ENCODE assay signal across 8 mouse cellular contexts in genomic region chr7:30279536-30279935, GRCm38 (mm10). TPM values are rescaled to one million over a fixed set of nuclear protein-coding genes. Genes with fewer than 3 reads are reported as not detected.
DNase-seq lines count a peak whose midpoint lies in the region; ATAC-seq and TF ChIP-seq lines count a peak whose summit lies in the region.

No protein-coding gene starts in this region.

- H3K27me3 ChIP-seq in CH12.LX (replicated peaks): no peaks in the 10 kb centered on the region
- H3K27me3 ChIP-seq in forebrain, embryonic 11.5 days (ENCODE audit: control insufficient read depth, insufficient read depth, low read length): no peaks in the 10 kb centered on the region
- H3K27me3 ChIP-seq in liver, embryonic 13.5 days: no peaks in the 10 kb centered on the region

- no peak for ATAC-seq in forebrain, embryonic 11.5 days (replicated peaks; ENCODE audit: low FRiP score)
- peak; percentile 56 for ATAC-seq in liver, embryonic 13.5 days (ENCODE audit: low read depth)

- TF ChIP-seq RAD21 in CH12.LX (IDR thresholded peaks at IDR 0.05; ENCODE audit: low read depth, low read length): no peak

- no peak for TF ChIP-seq EP300 in CH12.LX (IDR thresholded peaks at IDR 0.05; ENCODE audit: low read length)

- TF ChIP-seq POLR2A in CH12.LX (IDR thresholded peaks at IDR 0.05; ENCODE audit: low read depth, low read length): no peak

- peaks cover 5 to 35% of the 10 kb centered on the region in 2 experiments for H3K4me1 ChIP-seq in CH12.LX (ENCODE audit: control insufficient read depth in 1 of 2, insufficient read depth in 2 of 2)
- peaks cover 2% of the 10 kb centered on the region; the same call in 1 of the 2 replicates for H3K4me1 ChIP-seq in forebrain, embryonic 11.5 days (replicated peaks; ENCODE audit: control insufficient read depth, insufficient read depth, low read length)
- peaks cover 36% of the 10 kb centered on the region for H3K4me1 ChIP-seq in liver, embryonic 13.5 days (replicated peaks)

- TF ChIP-seq CTCF in gastrocnemius, adult 2 months (IDR thresholded peaks at IDR 0.05): no peak
- TF ChIP-seq CTCF in CH12.LX (conservative IDR thresholded peaks at IDR 0.05 in 1 of 2, IDR thresholded peaks at IDR 0.05 in 1 of 2; ENCODE audit: low read depth in 2 of 2, low read length in 2 of 2): no peak

- in situ Hi-C loops in CH12.LX (cut with MboI; ENCODE audit: low pct_ligation_motif_present, low pct_unique_long_range_greater_than_20kb, low sequenced_read_pairs): no loop called here

- H3K9ac ChIP-seq in CH12.LX (ENCODE audit: insufficient read depth, low read depth): peak overlapping the region; percentile 67; the same call in 1 of the 2 replicates
- H3K9ac ChIP-seq in forebrain, embryonic 11.5 days (ENCODE audit: low read length): peak overlapping the region; percentile 64
- H3K9ac ChIP-seq in liver, embryonic 13.5 days: peak overlapping the region; percentile 87

- under 1% methylated on average over 6 of the region's 6 CpGs for WGBS in forebrain, embryonic 11.5 days
- WGBS in liver, embryonic 13.5 days (ENCODE audit: insufficient replicate concordance): under 1% methylated on average over 6 of the region's 6 CpGs

- H3K9me3 ChIP-seq in CH12.LX (replicated peaks; ENCODE audit: low read length): no peaks in the 10 kb centered on the region
- H3K9me3 ChIP-seq in forebrain, embryonic 11.5 days (ENCODE audit: control insufficient read depth, low read length): no peaks in the 10 kb centered on the region
- H3K9me3 ChIP-seq in liver, embryonic 13.5 days (replicated peaks): no peaks in the 10 kb centered on the region

- H3K4me2 ChIP-seq in CH12.LX (ENCODE audit: insufficient read depth, low read depth, poor library complexity, severe bottlenecking): peak overlapping the region; percentile 83
- peak overlapping the region; percentile 86 for H3K4me2 ChIP-seq in forebrain, embryonic 11.5 days (ENCODE audit: low read depth, low read length, severe bottlenecking)
- H3K4me2 ChIP-seq in liver, embryonic 13.5 days: peak overlapping the region; percentile 87

- H3K79me2 ChIP-seq in CH12.LX (replicated peaks; ENCODE audit: control insufficient read depth, extremely low read depth, insufficient read depth, poor library complexity, severe bottlenecking): peaks cover 5% of the 10 kb centered on the region; the same call in 1 of the 2 replicates

- no peak for DNase-seq in gastrocnemius, adult 2 months
- no peak for DNase-seq in gastrocnemius, adult 8-10 months (ENCODE audit: low spot score in 2 of 2)
- DNase-seq in CH12.LX (ENCODE audit: extremely low read depth): no peak
- DNase-seq in forebrain, embryonic 11.5 days (ENCODE audit: low spot score): no peak
- DNase-seq in liver, embryonic 13.5 days: no peak
- no peak for DNase-seq in spleen, adult 18-20 months
- DNase-seq in layer of hippocampus, postnatal 10 days (ENCODE audit: low spot score in 2 of 2): no peak
- DNase-seq in left cerebral cortex, adult 11 months (ENCODE audit: low spot score): no peak

- intact Hi-C loops in gastrocnemius, adult 2 months (cut with DNase I): no loop called here

- dilution Hi-C loops in CH12.LX (cut with MboI; ENCODE audit: extremely low pct_ligation_motif_present, extremely low pct_unique_long_range_greater_than_20kb, low sequenced_read_pairs): no loop called here

- peak overlapping the region; percentile 93 for H3K27ac ChIP-seq in gastrocnemius, adult 2 months
- H3K27ac ChIP-seq in CH12.LX (ENCODE audit: insufficient read depth, low read depth): no peak overlapping the region
- peak overlapping the region; percentile 90 for H3K27ac ChIP-seq in forebrain, embryonic 11.5 days (ENCODE audit: low read depth, low read length)
- peak overlapping the region; percentile 97 for H3K27ac ChIP-seq in liver, embryonic 13.5 days

- H3K36me3 ChIP-seq in CH12.LX (replicated peaks in 1 of 2; ENCODE audit: control insufficient read depth in 1 of 2, insufficient read depth in 1 of 2, low read length in 1 of 2): peaks cover 0 to 20% of the 10 kb centered on the region in 2 experiments
- H3K36me3 ChIP-seq in forebrain, embryonic 11.5 days (ENCODE audit: control insufficient read depth, insufficient read depth, low read length): no peaks in the 10 kb centered on the region
- 0 out of 2 replicates have a peak, but pooled peaks cover 4% of the 10 kb centered on the region for H3K36me3 ChIP-seq in liver, embryonic 13.5 days

- H3K4me3 ChIP-seq in gastrocnemius, adult 2 months: peak overlapping the region; percentile 84
- H3K4me3 ChIP-seq in CH12.LX (replicated peaks in 1 of 3; ENCODE audit: low read depth in 2 of 3, low read length in 2 of 3, poor library complexity in 1 of 3): peak overlapping the region; percentile 61 to 98 (median 76)
- peak overlapping the region; percentile 74 for H3K4me3 ChIP-seq in forebrain, embryonic 11.5 days (ENCODE audit: low read depth, low read length)
- peak overlapping the region; percentile 81 for H3K4me3 ChIP-seq in liver, embryonic 13.5 days (replicated peaks)

TF ChIP-seq in CH12.LX, 34 proteins besides CTCF, POLR2A, EP300 and RAD21:
- no peak for TF ChIP-seq ELF1 (IDR thresholded peaks at IDR 0.05; ENCODE audit: low read depth, low read length)
- TF ChIP-seq MAX (IDR thresholded peaks at IDR 0.05; ENCODE audit: low read length): peak; percentile 23; the same call in 1 of the 2 replicates

RNA-seq across cellular contexts. Expression of gene Thap8, which starts 0.4 kb away (rescaled TPM):
- total RNA-seq in gastrocnemius, adult 2 months (2021): under 1 TPM in 1 of 2 experiments, not detected in 1; 0.26 TPM
- total RNA-seq in gastrocnemius, adult 8-10 months (2022): not detected
- total RNA-seq in CH12.LX (2012; rRNA removed) (0.38 and 0.63 TPM in 2 replicates), CH12.LX (2014; rRNA removed) (not detected in 2 replicates)
- polyA plus RNA-seq in CH12.LX (2012; ENCODE audit: insufficient read length, low read depth): 0.23 TPM in 1 of 2 replicates, not detected in the other
- polyA plus RNA-seq in forebrain, embryonic 11.5 days (2014; fragmentation: Nextera tagmentation; extraction: Ambion mirVana): 0.13 and 0.56 TPM in 2 replicates
- 0.13 TPM in 1 of 2 replicates, not detected in the other for polyA plus RNA-seq in liver, embryonic 13.5 days (2015; fragmentation: Nextera tagmentation; extraction: Ambion mirVana)
- total RNA-seq in layer of hippocampus, postnatal 10 days (2021): under 1 TPM in 1 of 2 experiments, not detected in 1; 0.27 TPM

RNA-seq across cellular contexts. Expression of gene Wdr62, which starts 0.7 kb away (rescaled TPM):
- 1 to 10 TPM; 1.7 to 3.0 TPM for total RNA-seq in gastrocnemius, adult 2 months (2021)
- total RNA-seq in gastrocnemius, adult 8-10 months (2022): 1 to 10 TPM in 3 of 4 experiments, under 1 TPM in 1; 0.90 to 2.3 (median 1.4) TPM
- total RNA-seq in CH12.LX (2012; rRNA removed) (5.3 and 5.4 TPM in 2 replicates), CH12.LX (2014; rRNA removed) (2.2 and 2.3 TPM in 2 replicates)
- polyA plus RNA-seq in CH12.LX (2012; ENCODE audit: insufficient read length, low read depth): 17.7 and 19.7 TPM in 2 replicates
- 21.7 and 26.4 TPM in 2 replicates for polyA plus RNA-seq in forebrain, embryonic 11.5 days (2014; fragmentation: Nextera tagmentation; extraction: Ambion mirVana)
- 7.0 and 8.1 TPM in 2 replicates for polyA plus RNA-seq in liver, embryonic 13.5 days (2015; fragmentation: Nextera tagmentation; extraction: Ambion mirVana)
- 1 to 10 TPM; 2.5 to 4.5 TPM for total RNA-seq in layer of hippocampus, postnatal 10 days (2021)

RNA-seq across cellular contexts. Expression of gene Clip3, which starts 12.0 kb away (rescaled TPM):
- total RNA-seq in gastrocnemius, adult 2 months (2021): 1 to 10 TPM; 5.5 to 5.8 TPM
- total RNA-seq in gastrocnemius, adult 8-10 months (2022): 1 to 10 TPM; 1.1 to 7.3 (median 3.4) TPM
- total RNA-seq in CH12.LX (2012; rRNA removed): not detected in 2 replicates
- total RNA-seq in CH12.LX (2014; rRNA removed): not detected in 2 replicates
- polyA plus RNA-seq in CH12.LX (2012; ENCODE audit: insufficient read length, low read depth): not detected in 2 replicates
- polyA plus RNA-seq in forebrain, embryonic 11.5 days (2014; fragmentation: Nextera tagmentation; extraction: Ambion mirVana): 98.8 and 110 TPM in 2 replicates
- polyA plus RNA-seq in liver, embryonic 13.5 days (2015; fragmentation: Nextera tagmentation; extraction: Ambion mirVana): 1.4 and 1.7 TPM in 2 replicates
- 100 to 1,000 TPM; 572 to 600 TPM for total RNA-seq in layer of hippocampus, postnatal 10 days (2021)

RNA-seq across cellular contexts. Expression of gene Alkbh6, which starts 29.0 kb away (rescaled TPM):
- total RNA-seq in gastrocnemius, adult 2 months (2021): 10 to 100 TPM; 21.0 to 22.9 TPM
- 10 to 100 TPM; 21.4 to 31.1 (median 26.4) TPM for total RNA-seq in gastrocnemius, adult 8-10 months (2022)
- total RNA-seq in CH12.LX (2012; rRNA removed) (33.9 and 35.7 TPM in 2 replicates), CH12.LX (2014; rRNA removed) (28.8 and 31.7 TPM in 2 replicates)
- 25.2 and 25.4 TPM in 2 replicates for polyA plus RNA-seq in CH12.LX (2012; ENCODE audit: insufficient read length, low read depth)
- 71.3 and 83.8 TPM in 2 replicates for polyA plus RNA-seq in forebrain, embryonic 11.5 days (2014; fragmentation: Nextera tagmentation; extraction: Ambion mirVana)
- polyA plus RNA-seq in liver, embryonic 13.5 days (2015; fragmentation: Nextera tagmentation; extraction: Ambion mirVana): 17.2 and 18.9 TPM in 2 replicates
- total RNA-seq in layer of hippocampus, postnatal 10 days (2021): 10 to 100 TPM; 41.6 to 45.5 TPM

RNA-seq across cellular contexts. Expression of gene Syne4, which starts 35.1 kb away (rescaled TPM):
- total RNA-seq in gastrocnemius, adult 2 months (2021): 1 to 10 TPM; 1.8 to 2.1 TPM
- total RNA-seq in gastrocnemius, adult 8-10 months (2022): 1 to 10 TPM in 2 of 4 experiments, under 1 TPM in 1, not detected in 1; 0.73 to 1.7 (median 1.3) TPM
- total RNA-seq in CH12.LX (2012; rRNA removed) (1.7 and 1.9 TPM in 2 replicates), CH12.LX (2014; rRNA removed) (0.70 and 0.81 TPM in 2 replicates)
- 3.1 and 4.1 TPM in 2 replicates for polyA plus RNA-seq in CH12.LX (2012; ENCODE audit: insufficient read length, low read depth)
- 29.2 and 30.2 TPM in 2 replicates for polyA plus RNA-seq in forebrain, embryonic 11.5 days (2014; fragmentation: Nextera tagmentation; extraction: Ambion mirVana)
- polyA plus RNA-seq in liver, embryonic 13.5 days (2015; fragmentation: Nextera tagmentation; extraction: Ambion mirVana): 6.1 and 8.8 TPM in 2 replicates
- total RNA-seq in layer of hippocampus, postnatal 10 days (2021): 1 to 10 TPM; 3.2 to 6.4 TPM

Comparison
In these comparisons a context has a peak if more than half of its experiments do, and no peak if none do; other contexts are left out.
1. RNA of gene Clip3, which starts 12.0 kb away (total RNA-seq): 572 to 600 TPM in layer of hippocampus, postnatal 10 days; 5.5 to 5.8 TPM in gastrocnemius, adult 2 months, 1.1 to 7.3 TPM in gastrocnemius, adult 8-10 months and not detected in CH12.LX; every median in the first group is over 10 times any median in the second.
2. Peak in every context shown above with its lines, with median percentiles within 50 percentile points of each other: H3K4me3 ChIP-seq, H3K4me2 ChIP-seq and H3K9ac ChIP-seq.